Mouse (Mus musculus) embryonic facial prominence, embryonic 15.5 days (tissue): ENCODE measurements at regions not wholly inside any gene's neighbourhood (a gene's known extent, or its start where the extent isn't known, plus 50 kb on each side); places are given as distances from the start of the nearest gene placed in this dataset.
"Not testable (repeated sequence)": the region's sequence is repeated elsewhere in the genome, so short reads cannot be mapped to it uniquely, and the experiment has no call there.

ENCODE experiments used
- ATAC-seq: fragments of 200-750 bp; cut with Nextera tagmentation; 2 replicates; pipeline ENCODE4 v1.8.0; 2017; ENCODE audit warnings: low read depth, moderate TSS enrichment; ENCODE audit not compliant: insufficient number of reproducible peaks, low FRiP score, low TSS enrichment
- H3K27ac ChIP-seq: fragments of 300-500 bp; sonication (generic); replicated peaks from 2 replicates; pipeline ENCODE4 v1.5.1; 2015; ENCODE audit warnings: mild to moderate bottlenecking, inconsistent platforms
- H3K27me3 ChIP-seq: fragments of 300-500 bp; sonication (generic); 2 replicates; pipeline ENCODE4 v1.6.1; 2015; ENCODE audit warnings: inconsistent platforms
- H3K36me3 ChIP-seq: fragments of 300-500 bp; sonication (generic); 2 replicates; pipeline ENCODE4 v1.6.1; 2015; ENCODE audit warnings: mild to moderate bottlenecking, inconsistent platforms
- H3K4me1 ChIP-seq: fragments of 300-500 bp; sonication (generic); 2 replicates; pipeline ENCODE4 v1.6.1; 2015; ENCODE audit warnings: inconsistent platforms
- H3K4me2 ChIP-seq: fragments of 300-500 bp; sonication (generic); replicated peaks from 2 replicates; pipeline ENCODE4 v1.6.1; 2015; ENCODE audit warnings: mild to moderate bottlenecking, inconsistent platforms
- H3K4me3 ChIP-seq: fragments of 300-500 bp; sonication (generic); replicated peaks from 2 replicates; pipeline ENCODE4 v1.5.1; 2015; ENCODE audit warnings: mild to moderate bottlenecking, inconsistent platforms
- H3K9ac ChIP-seq: fragments of 300-500 bp; sonication (generic); 2 replicates; pipeline ENCODE4 v1.6.1; 2015; ENCODE audit warnings: inconsistent platforms
- H3K9me3 ChIP-seq: fragments of 300-500 bp; sonication (generic); replicated peaks from 2 replicates; pipeline ENCODE4 v1.6.1; 2016; ENCODE audit warnings: inconsistent platforms
- WGBS: fragments of 180-500 bp; shearing (Covaris S2); methylation state at CpG from one replicate; pipeline ENCODE4 v1.1.7; 2015; 5-methylcytosine and 5-hydroxymethylcytosine counted together

- peaks cover 12% of the 10 kb centered on the region for H3K4me1 ChIP-seq
- H3K36me3 ChIP-seq = no peaks in the 10 kb centered on the region
- no peak overlapping the region for H3K4me2 ChIP-seq
- no peak for ATAC-seq
- WGBS = 44% methylated on average over 3 of the region's 3 CpGs
- no peak overlapping the region for H3K4me3 ChIP-seq
- no peak overlapping the region for H3K27ac ChIP-seq
- H3K27me3 ChIP-seq = no peaks in the 10 kb centered on the region
- no peak overlapping the region for H3K9ac ChIP-seq
- no peaks in the 10 kb centered on the region for H3K9me3 ChIP-seq
These were observed 262.0 kb upstream of the AI593442 start for GRCm38 (mm10) chr9:52941637-52941983.

GRCm38 (mm10) chr9:52940964-52941636 is 261.5 kb upstream of the AI593442 start:
- Histone ChIP-seq H3K36me3 (no peaks in the 10 kb centered on the region), H3K27me3 (no peaks in the 10 kb centered on the region), H3K27ac (no peak overlapping the region), H3K9ac (no peak overlapping the region), H3K9me3 (no peaks in the 10 kb centered on the region), H3K4me1 (peaks cover 12% of the 10 kb centered on the region), H3K4me3 (no peak overlapping the region), H3K4me2 (no peak overlapping the region)
- 25% methylated on average over 11 of the region's 11 CpGs for WGBS
- ATAC-seq = no peak

- Histone ChIP-seq H3K27ac (no peak overlapping the region), H3K27me3 (no peaks in the 10 kb centered on the region), H3K4me2 (no peak overlapping the region), H3K4me3 (no peak overlapping the region), H3K36me3 (no peaks in the 10 kb centered on the region), H3K9ac (no peak overlapping the region), H3K4me1 (no peaks in the 10 kb centered on the region), H3K9me3 (no peaks in the 10 kb centered on the region)
- 34% methylated on average over 6 of the region's 6 CpGs for WGBS
- ATAC-seq = no peak
These were observed 255.5 kb upstream of the AI593442 start for GRCm38 (mm10) chr9:52935082-52935481.

- Histone ChIP-seq H3K27me3 (no peaks in the 10 kb centered on the region), H3K9ac (no peak overlapping the region), H3K4me3 (no peak overlapping the region), H3K4me1 (no peaks in the 10 kb centered on the region), H3K4me2 (no peak overlapping the region), H3K27ac (no peak overlapping the region), H3K9me3 (no peaks in the 10 kb centered on the region), H3K36me3 (no peaks in the 10 kb centered on the region)
- no peak for ATAC-seq
- 74% methylated on average over 4 of the region's 4 CpGs for WGBS
These were observed 237.9 kb upstream of the AI593442 start for GRCm38 (mm10) chr9:52917516-52917915.

GRCm38 (mm10) chr9:52888653-52889052 is 209.1 kb upstream of the AI593442 start:
- H3K9me3 ChIP-seq, H3K36me3 ChIP-seq, H3K9ac ChIP-seq, H3K4me2 ChIP-seq, H3K4me1 ChIP-seq, H3K27me3 ChIP-seq, H3K27ac ChIP-seq, ATAC-seq, H3K4me3 ChIP-seq: not testable (repeated sequence)
- WGBS = no CpG with 5 or more reads among the region's 2 CpGs

DNA sequence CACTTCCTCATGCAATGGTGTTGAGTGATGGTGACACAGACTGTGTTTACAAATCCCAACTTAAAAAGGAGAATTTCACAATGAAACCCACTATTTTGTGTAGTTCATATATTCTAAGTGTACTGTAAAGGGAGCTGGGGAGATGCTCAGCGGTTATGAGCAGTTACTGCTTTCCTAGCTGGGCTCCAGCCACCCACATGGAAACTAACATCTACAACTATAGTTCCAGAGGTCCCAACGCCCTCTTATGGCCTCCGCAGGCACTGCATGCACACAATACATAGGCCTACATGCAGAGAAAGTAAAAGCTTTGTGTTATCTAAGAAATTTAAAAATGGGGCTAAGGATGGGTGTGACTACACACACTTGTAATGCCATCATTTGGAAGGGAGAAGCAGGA is 208.4 kb upstream of the AI593442 start:
- H3K4me2 ChIP-seq, H3K9ac ChIP-seq, H3K9me3 ChIP-seq, H3K36me3 ChIP-seq, H3K27ac ChIP-seq, ATAC-seq, H3K4me3 ChIP-seq, H3K4me1 ChIP-seq, H3K27me3 ChIP-seq: not testable (repeated sequence)
- no CpG with 5 or more reads among the region's 3 CpGs for WGBS

- no peak for ATAC-seq
- H3K4me1 ChIP-seq = no peaks in the 10 kb centered on the region
These were observed 187.7 kb upstream of the AI593442 start for GRCm38 (mm10) chr9:52867236-52867635.

DNA sequence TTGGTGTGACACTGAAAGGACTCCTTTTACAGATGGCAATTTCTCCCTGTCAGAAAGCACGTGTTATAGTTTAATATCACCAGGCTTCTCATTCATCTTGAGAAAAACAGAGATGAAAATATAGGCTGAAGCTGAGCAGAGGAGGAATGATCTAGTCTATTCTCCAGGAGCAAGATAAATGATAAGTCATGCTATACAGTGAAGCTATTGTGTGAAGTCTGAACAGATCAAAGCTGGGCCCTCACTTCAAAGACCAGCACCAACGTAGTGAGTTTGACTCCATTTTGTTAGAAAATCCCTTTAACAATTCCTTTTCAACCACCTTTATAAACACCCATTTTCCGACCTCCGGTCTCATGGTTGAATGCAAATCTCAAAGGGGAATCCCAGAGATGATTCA is 180.7 kb upstream of the AI593442 start:
- H3K4me3 ChIP-seq = no peak overlapping the region
- ATAC-seq = no peak
- no peak overlapping the region for H3K4me2 ChIP-seq
- H3K9ac ChIP-seq = no peak overlapping the region
- H3K9me3 ChIP-seq = no peaks in the 10 kb centered on the region
- H3K27ac ChIP-seq = no peak overlapping the region
- H3K36me3 ChIP-seq = no peaks in the 10 kb centered on the region
- no peaks in the 10 kb centered on the region for H3K27me3 ChIP-seq
- H3K4me1 ChIP-seq = no peaks in the 10 kb centered on the region
- 73% methylated on average over 4 of the region's 4 CpGs for WGBS

More at GRCm38 (mm10) chr9:52867236-52867635, 187.7 kb upstream of the AI593442 start:
- Histone ChIP-seq H3K27ac (no peak overlapping the region), H3K9me3 (no peaks in the 10 kb centered on the region), H3K9ac (no peak overlapping the region), H3K4me3 (no peak overlapping the region), H3K27me3 (no peaks in the 10 kb centered on the region), H3K4me2 (no peak overlapping the region), H3K36me3 (no peaks in the 10 kb centered on the region)
- WGBS = 61% methylated on average over 1 of the region's 1 CpGs

DNA sequence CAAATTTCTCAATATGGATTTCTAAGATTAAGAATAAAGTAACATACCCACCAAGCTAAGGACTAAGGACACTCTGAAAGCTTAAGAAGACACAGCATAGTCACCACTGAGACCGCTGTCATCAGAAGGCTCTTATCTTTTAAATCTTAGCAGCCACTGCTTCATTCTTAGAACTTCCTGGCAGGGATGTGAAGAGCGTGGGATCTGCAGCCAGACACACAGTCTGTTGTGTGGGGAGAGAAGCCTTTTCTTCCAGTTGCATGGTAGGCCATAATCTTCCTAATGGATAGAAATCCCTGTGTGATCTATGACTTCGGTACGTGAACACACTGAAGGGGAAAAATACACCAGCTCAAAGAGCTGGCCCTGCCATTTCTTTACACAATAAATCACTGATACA is 178.8 kb upstream of the AI593442 start:
- Histone ChIP-seq H3K4me2 (no peak overlapping the region), H3K27me3 (no peaks in the 10 kb centered on the region), H3K27ac (no peak overlapping the region), H3K4me1 (no peaks in the 10 kb centered on the region), H3K36me3 (no peaks in the 10 kb centered on the region), H3K4me3 (no peak overlapping the region), H3K9ac (no peak overlapping the region), H3K9me3 (no peaks in the 10 kb centered on the region)
- 74% methylated on average over 4 of the region's 4 CpGs for WGBS
- ATAC-seq = no peak

DNA sequence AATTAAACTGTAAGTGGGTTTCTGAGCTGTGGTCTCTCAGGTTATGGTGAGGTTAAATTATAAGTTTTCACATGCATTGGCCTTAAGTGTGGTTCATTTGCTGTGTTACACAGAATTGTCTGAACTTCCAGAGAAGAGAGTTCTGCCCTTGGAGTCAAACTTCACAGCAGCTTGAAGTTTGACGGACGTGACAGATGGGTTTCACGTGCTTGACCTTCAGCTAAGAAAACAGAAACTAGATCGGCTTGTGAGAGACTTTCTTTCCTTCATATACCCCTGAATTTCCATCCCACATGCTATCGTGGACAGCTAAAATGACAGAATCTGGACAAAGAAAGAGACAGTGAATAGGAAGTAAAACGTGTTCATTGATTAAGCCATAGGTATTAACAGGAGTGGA is 173.8 kb upstream of the AI593442 start:
- Histone ChIP-seq H3K36me3 (no peaks in the 10 kb centered on the region), H3K27me3 (no peaks in the 10 kb centered on the region), H3K27ac (no peak overlapping the region), H3K9me3 (no peaks in the 10 kb centered on the region), H3K4me1 (no peaks in the 10 kb centered on the region), H3K9ac (no peak overlapping the region), H3K4me3 (no peak overlapping the region), H3K4me2 (no peak overlapping the region)
- WGBS = 37% methylated on average over 6 of the region's 6 CpGs
- no peak for ATAC-seq

- Histone ChIP-seq H3K4me1 (no peaks in the 10 kb centered on the region), H3K4me2 (no peak overlapping the region), H3K27ac (no peak overlapping the region), H3K4me3 (no peak overlapping the region), H3K9ac (no peak overlapping the region), H3K27me3 (no peaks in the 10 kb centered on the region), H3K9me3 (no peaks in the 10 kb centered on the region), H3K36me3 (no peaks in the 10 kb centered on the region)
- no peak for ATAC-seq
- WGBS = 50% methylated on average over 2 of the region's 2 CpGs
These were observed 171.0 kb upstream of the AI593442 start for GRCm38 (mm10) chr9:52850552-52850951.

- Histone ChIP-seq H3K27me3 (no peaks in the 10 kb centered on the region), H3K9me3 (no peaks in the 10 kb centered on the region), H3K4me1 (no peaks in the 10 kb centered on the region), H3K4me2 (no peak overlapping the region), H3K27ac (no peak overlapping the region), H3K9ac (no peak overlapping the region), H3K4me3 (no peak overlapping the region), H3K36me3 (no peaks in the 10 kb centered on the region)
- ATAC-seq = no peak
- WGBS = 58% methylated on average over 3 of the region's 3 CpGs
These were observed 170.4 kb upstream of the AI593442 start for GRCm38 (mm10) chr9:52849931-52850330.
